Mouse (Mus musculus): ENCODE data around the gene Endog. TPM values are rescaled to one million over a fixed set of nuclear protein-coding genes. Genes with fewer than 3 reads are reported as not detected.
"Not testable (repeated sequence)": the region's sequence is repeated elsewhere in the genome, so short reads cannot be mapped to it uniquely, and the experiment has no call there.

Gene Endog
- polyA plus RNA-seq, 1 experiment from 2014 or later = 43.2 TPM

- 93% methylated on average over 4 of the region's 4 CpGs for WGBS
- no peaks in the 10 kb centered on the region for H3K4me1 ChIP-seq (ENCODE audit: control insufficient read depth in 2 of 2, insufficient read depth in 2 of 2, low read length in 2 of 2)
- no peak overlapping the region for H3K27ac ChIP-seq (replicated peaks in 1 of 2; ENCODE audit: control insufficient read depth in 1 of 2, insufficient read depth in 1 of 2, low read depth in 2 of 2, low read length in 2 of 2)
- ATAC-seq (ENCODE audit: insufficient number of reproducible peaks, insufficient read depth, low FRiP score, low read depth) = no peak
- peaks cover 89% of the 10 kb centered on the region for H3K36me3 ChIP-seq (ENCODE audit: control insufficient read depth, insufficient read depth, low read length)
- no peaks in the 10 kb centered on the region for H3K9me3 ChIP-seq (ENCODE audit: control insufficient read depth, low read length)
- H3K4me3 ChIP-seq (ENCODE audit: control insufficient read depth in 1 of 2, insufficient read depth in 1 of 2, low read depth in 1 of 2, low read length in 2 of 2) = no peak overlapping the region
- no peak overlapping the region for H3K9ac ChIP-seq (ENCODE audit: low read length)
- H3K4me2 ChIP-seq (ENCODE audit: low read length) = no peak overlapping the region
- no peaks in the 10 kb centered on the region for H3K27me3 ChIP-seq (ENCODE audit: control insufficient read depth, insufficient read depth, low read length)
These were observed 23.8 kb upstream of the Endog start for GRCm38 (mm10) chr2:30147466-30147865.

- Histone ChIP-seq H3K4me1 (ENCODE audit: control insufficient read depth in 2 of 2, insufficient read depth in 2 of 2, low read length in 2 of 2) (no peaks in the 10 kb centered on the region), H3K4me2 (ENCODE audit: low read length) (no peak overlapping the region), H3K9me3 (ENCODE audit: control insufficient read depth, low read length) (no peaks in the 10 kb centered on the region), H3K4me3 (ENCODE audit: control insufficient read depth in 1 of 2, insufficient read depth in 1 of 2, low read depth in 1 of 2, low read length in 2 of 2) (no peak overlapping the region), H3K27ac (replicated peaks in 1 of 2; ENCODE audit: control insufficient read depth in 1 of 2, insufficient read depth in 1 of 2, low read depth in 2 of 2, low read length in 2 of 2) (no peak overlapping the region), H3K27me3 (ENCODE audit: control insufficient read depth, insufficient read depth, low read length) (no peaks in the 10 kb centered on the region), H3K36me3 (ENCODE audit: control insufficient read depth, insufficient read depth, low read length) (peaks cover 49% of the 10 kb centered on the region), H3K9ac (ENCODE audit: low read length) (no peak overlapping the region)
- no peak for ATAC-seq (ENCODE audit: insufficient number of reproducible peaks, insufficient read depth, low FRiP score, low read depth)
- WGBS = 83% methylated on average over 11 of the region's 11 CpGs
These were observed 19.5 kb upstream of the Endog start for GRCm38 (mm10) chr2:30151840-30152239.

GRCm38 (mm10) chr2:30152616-30153015, 18.7 kb upstream of the Endog start:
- ATAC-seq (ENCODE audit: insufficient number of reproducible peaks, insufficient read depth, low FRiP score, low read depth) = no peak
- Histone ChIP-seq H3K27ac (replicated peaks in 1 of 2; ENCODE audit: control insufficient read depth in 1 of 2, insufficient read depth in 1 of 2, low read depth in 2 of 2, low read length in 2 of 2) (no peak overlapping the region), H3K9ac (ENCODE audit: low read length) (no peak overlapping the region), H3K4me1 (ENCODE audit: control insufficient read depth in 2 of 2, insufficient read depth in 2 of 2, low read length in 2 of 2) (no peaks in the 10 kb centered on the region), H3K4me3 (ENCODE audit: control insufficient read depth in 1 of 2, insufficient read depth in 1 of 2, low read depth in 1 of 2, low read length in 2 of 2) (no peak overlapping the region), H3K9me3 (ENCODE audit: control insufficient read depth, low read length) (no peaks in the 10 kb centered on the region), H3K4me2 (ENCODE audit: low read length) (no peak overlapping the region), H3K27me3 (ENCODE audit: control insufficient read depth, insufficient read depth, low read length) (no peaks in the 10 kb centered on the region), H3K36me3 (ENCODE audit: control insufficient read depth, insufficient read depth, low read length) (peaks cover 42% of the 10 kb centered on the region)
- 86% methylated on average over 8 of the region's 8 CpGs for WGBS

- H3K9me3 ChIP-seq (ENCODE audit: control insufficient read depth, low read length); ATAC-seq (ENCODE audit: insufficient number of reproducible peaks, insufficient read depth, low FRiP score, low read depth); H3K27ac ChIP-seq (replicated peaks in 1 of 2; ENCODE audit: control insufficient read depth in 1 of 2, insufficient read depth in 1 of 2, low read depth in 2 of 2, low read length in 2 of 2); H3K9ac ChIP-seq (ENCODE audit: low read length); H3K4me2 ChIP-seq (ENCODE audit: low read length); H3K36me3 ChIP-seq (ENCODE audit: control insufficient read depth, insufficient read depth, low read length); H3K27me3 ChIP-seq (ENCODE audit: control insufficient read depth, insufficient read depth, low read length); H3K4me1 ChIP-seq (ENCODE audit: control insufficient read depth in 2 of 2, insufficient read depth in 2 of 2, low read length in 2 of 2); H3K4me3 ChIP-seq (ENCODE audit: control insufficient read depth in 1 of 2, insufficient read depth in 1 of 2, low read depth in 1 of 2, low read length in 2 of 2): not testable (repeated sequence)
- WGBS = 82% methylated on average over 7 of the region's 10 CpGs
These were observed 11.4 kb upstream of the Endog start for GRCm38 (mm10) chr2:30159871-30160270.

DNA sequence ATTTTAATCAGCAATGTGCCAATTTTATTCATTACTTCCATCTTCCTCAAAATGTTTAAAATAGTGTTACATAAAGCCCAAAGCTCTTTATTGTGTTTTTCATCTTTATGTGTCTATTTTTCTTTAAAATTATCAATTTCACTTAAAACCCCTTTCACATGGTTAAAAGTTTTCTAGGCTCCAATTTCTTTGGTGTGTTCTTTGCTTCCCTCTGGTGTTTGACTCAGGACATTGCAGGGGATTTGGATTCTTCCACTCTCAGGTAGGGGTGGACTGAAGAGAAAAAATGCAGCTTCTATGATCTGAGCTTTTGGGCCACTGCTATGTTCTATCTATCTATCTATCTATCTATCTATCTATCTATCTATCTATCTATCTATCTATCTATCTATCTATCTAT, 9.5 kb upstream of the Endog start:
- Histone ChIP-seq H3K9ac (ENCODE audit: low read length) (no peak overlapping the region), H3K27ac (replicated peaks in 1 of 2; ENCODE audit: control insufficient read depth in 1 of 2, insufficient read depth in 1 of 2, low read depth in 2 of 2, low read length in 2 of 2) (no peak overlapping the region), H3K9me3 (ENCODE audit: control insufficient read depth, low read length) (peaks cover 12% of the 10 kb centered on the region), H3K27me3 (ENCODE audit: control insufficient read depth, insufficient read depth, low read length) (no peaks in the 10 kb centered on the region; the same call in 1 of the 2 replicates), H3K4me1 (ENCODE audit: control insufficient read depth in 2 of 2, insufficient read depth in 2 of 2, low read length in 2 of 2) (no peaks in the 10 kb centered on the region), H3K4me2 (ENCODE audit: low read length) (no peak overlapping the region), H3K4me3 (ENCODE audit: control insufficient read depth in 1 of 2, insufficient read depth in 1 of 2, low read depth in 1 of 2, low read length in 2 of 2) (no peak overlapping the region), H3K36me3 (ENCODE audit: control insufficient read depth, insufficient read depth, low read length) (no peaks in the 10 kb centered on the region)
- no peak for ATAC-seq (ENCODE audit: insufficient number of reproducible peaks, insufficient read depth, low FRiP score, low read depth)

DNA sequence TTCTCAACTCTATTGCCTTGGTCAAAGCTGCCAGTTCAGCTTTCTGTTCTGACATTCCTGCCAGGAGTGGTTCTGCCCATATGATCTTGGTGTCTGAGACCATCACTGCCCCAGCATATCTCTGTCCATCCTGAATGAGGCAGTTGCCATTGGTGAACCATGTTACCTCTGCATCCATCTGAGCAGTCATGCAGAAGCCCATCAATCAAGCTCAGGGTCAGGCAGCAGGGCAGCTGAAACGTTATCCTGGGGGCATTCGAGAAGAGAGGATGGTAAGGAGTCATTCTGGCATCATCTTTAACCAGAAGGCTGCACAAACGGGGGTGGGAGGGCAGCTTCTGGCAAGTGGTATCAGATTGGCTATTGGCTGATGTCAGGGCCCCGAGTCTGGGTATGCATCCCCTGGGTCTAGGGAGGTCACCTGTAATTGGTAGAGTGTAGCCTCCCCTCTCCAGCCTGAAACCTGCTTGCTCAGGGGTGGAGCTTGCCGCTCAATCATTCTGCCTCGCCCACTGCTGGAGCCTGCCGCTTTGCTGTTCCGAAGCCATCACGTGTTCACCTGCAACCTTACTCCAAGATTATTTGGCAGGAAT, 6.9 kb upstream of the Endog start:
- ATAC-seq (ENCODE audit: insufficient number of reproducible peaks, insufficient read depth, low FRiP score, low read depth) = no peak
- Histone ChIP-seq H3K9me3 (ENCODE audit: control insufficient read depth, low read length) (peaks cover 15% of the 10 kb centered on the region), H3K4me3 (ENCODE audit: control insufficient read depth in 1 of 2, insufficient read depth in 1 of 2, low read depth in 1 of 2, low read length in 2 of 2) (no peak overlapping the region), H3K27ac (replicated peaks in 1 of 2; ENCODE audit: control insufficient read depth in 1 of 2, insufficient read depth in 1 of 2, low read depth in 2 of 2, low read length in 2 of 2) (no peak overlapping the region), H3K9ac (ENCODE audit: low read length) (no peak overlapping the region), H3K4me2 (ENCODE audit: low read length) (no peak overlapping the region), H3K4me1 (ENCODE audit: control insufficient read depth in 2 of 2, insufficient read depth in 2 of 2, low read length in 2 of 2) (no peaks in the 10 kb centered on the region), H3K36me3 (ENCODE audit: control insufficient read depth, insufficient read depth, low read length) (no peaks in the 10 kb centered on the region), H3K27me3 (ENCODE audit: control insufficient read depth, insufficient read depth, low read length) (no peaks in the 10 kb centered on the region; the same call in 1 of the 2 replicates)
- 45% methylated on average over 9 of the region's 9 CpGs for WGBS

DNA sequence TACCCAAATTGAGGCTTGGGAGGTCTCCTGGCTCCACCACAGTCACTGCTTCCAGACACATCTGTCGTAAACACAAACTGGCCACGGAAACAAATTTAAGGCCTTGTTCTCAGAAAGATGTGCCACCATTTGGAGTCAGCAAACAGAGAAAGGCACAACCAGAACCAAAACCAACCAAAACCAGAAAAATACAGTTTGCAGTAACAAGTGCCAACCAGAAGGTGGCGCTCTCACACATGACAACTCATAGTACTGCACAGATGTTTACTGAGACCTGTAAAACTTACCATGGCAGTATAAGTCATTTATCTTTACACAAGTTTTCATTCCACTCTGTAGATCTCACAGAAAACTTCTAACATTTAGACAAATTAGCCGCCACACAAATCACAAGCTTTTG, 4.6 kb upstream of the Endog start:
- no peak for ATAC-seq (ENCODE audit: insufficient number of reproducible peaks, insufficient read depth, low FRiP score, low read depth)
- Histone ChIP-seq H3K4me1 (ENCODE audit: control insufficient read depth in 2 of 2, insufficient read depth in 2 of 2, low read length in 2 of 2) (no peaks in the 10 kb centered on the region), H3K9ac (ENCODE audit: low read length) (no peak overlapping the region), H3K4me2 (ENCODE audit: low read length) (no peak overlapping the region), H3K9me3 (ENCODE audit: control insufficient read depth, low read length) (peaks cover 15% of the 10 kb centered on the region), H3K4me3 (ENCODE audit: control insufficient read depth in 1 of 2, insufficient read depth in 1 of 2, low read depth in 1 of 2, low read length in 2 of 2) (no peak overlapping the region), H3K27ac (replicated peaks in 1 of 2; ENCODE audit: control insufficient read depth in 1 of 2, insufficient read depth in 1 of 2, low read depth in 2 of 2, low read length in 2 of 2) (no peak overlapping the region), H3K27me3 (ENCODE audit: control insufficient read depth, insufficient read depth, low read length) (no peaks in the 10 kb centered on the region; the same call in 1 of the 2 replicates), H3K36me3 (ENCODE audit: control insufficient read depth, insufficient read depth, low read length) (no peaks in the 10 kb centered on the region)
- 54% methylated on average over 4 of the region's 4 CpGs for WGBS

GRCm38 (mm10) chr2:30171997-30172382, 697 bp downstream of the Endog start:
- WGBS = under 1% methylated on average over 19 of the region's 19 CpGs
- no peak for ATAC-seq (ENCODE audit: insufficient number of reproducible peaks, insufficient read depth, low FRiP score, low read depth)
- Histone ChIP-seq H3K4me2 (ENCODE audit: low read length) (peak overlapping the region; percentile 93), H3K27me3 (ENCODE audit: control insufficient read depth, insufficient read depth, low read length) (no peaks in the 10 kb centered on the region), H3K4me3 (ENCODE audit: control insufficient read depth in 1 of 2, insufficient read depth in 1 of 2, low read depth in 1 of 2, low read length in 2 of 2) (peak overlapping the region; percentile 58 to 62), H3K36me3 (ENCODE audit: control insufficient read depth, insufficient read depth, low read length) (peaks cover 44% of the 10 kb centered on the region), H3K4me1 (ENCODE audit: control insufficient read depth in 2 of 2, insufficient read depth in 2 of 2, low read length in 2 of 2) (peaks cover 5 to 7% of the 10 kb centered on the region in 2 experiments; a peak in 2 of 4 replicates), H3K9ac (ENCODE audit: low read length) (peak overlapping the region; percentile 80), H3K9me3 (ENCODE audit: control insufficient read depth, low read length) (peaks cover 1% of the 10 kb centered on the region), H3K27ac (replicated peaks in 1 of 2; ENCODE audit: control insufficient read depth in 1 of 2, insufficient read depth in 1 of 2, low read depth in 2 of 2, low read length in 2 of 2) (peak overlapping the region; percentile 71 to 94)
